Mouse (Mus musculus) brain, adult 2 months (tissue): ENCODE measurements around the gene Tmem219.

ENCODE experiments used
- DNase-seq: peaks from one replicate; pipeline ENCODE4 v3.0.0; 2011; ENCODE audit warnings: low read depth, low spot score

Tmem219 gene

GRCm38 (mm10) chr7:126922624-126923060 lies at the start of gene Tmem219:
Tmem219 (minus strand) TSS chr7:126922917.
- DNase-seq: peak; percentile 53

GRCm38 (mm10) chr7:126967361-126967760 lies 44.6 kb upstream of the Tmem219 start:
- DNase-seq: no peak

GRCm38 (mm10) chr7:126965568-126965967 lies 42.9 kb upstream of the Tmem219 start:
- peak; percentile 80 for DNase-seq

GRCm38 (mm10) chr7:126963548-126964286 lies 41.0 kb upstream of the Tmem219 start:
- no peak for DNase-seq

- DNase-seq: no peak
Observed at GRCm38 (mm10) chr7:126961965-126962364, 39.2 kb upstream of the Tmem219 start.

GRCm38 (mm10) chr7:126961095-126961494 lies 38.4 kb upstream of the Tmem219 start:
- peak; percentile 67 for DNase-seq

GRCm38 (mm10) chr7:126959780-126960179 lies 37.1 kb upstream of the Tmem219 start:
- DNase-seq: no peak

GRCm38 (mm10) chr7:126955125-126955524 lies 32.4 kb upstream of the Tmem219 start:
- no peak for DNase-seq

- DNase-seq: no peak
Observed at GRCm38 (mm10) chr7:126952646-126953045, 29.9 kb upstream of the Tmem219 start.

GRCm38 (mm10) chr7:126951741-126952140 lies 29.0 kb upstream of the Tmem219 start:
- DNase-seq: no peak

GRCm38 (mm10) chr7:126950647-126951615 lies 28.2 kb upstream of the Tmem219 start:
- peak; percentile 64 for DNase-seq

- peak; percentile 98 for DNase-seq
Observed at GRCm38 (mm10) chr7:126949793-126950646, 27.3 kb upstream of the Tmem219 start, which contains the start of gene Sez6l2. Sez6l2 (plus strand) TSS chr7:126950563.

GRCm38 (mm10) chr7:126949403-126949792 lies 26.7 kb upstream of the Tmem219 start, which contains the start of gene Asphd1:
Asphd1 (minus strand) TSS chr7:126949582.
- peak; percentile 80 for DNase-seq

- DNase-seq: no peak
Observed at GRCm38 (mm10) chr7:126948626-126949025, 25.9 kb upstream of the Tmem219 start.

- DNase-seq: peak; percentile 72
Observed at GRCm38 (mm10) chr7:126946530-126946929, 23.8 kb upstream of the Tmem219 start.

- DNase-seq: peak; percentile 91
Observed at GRCm38 (mm10) chr7:126941801-126942200, 19.1 kb upstream of the Tmem219 start.

- peak; percentile 66 for DNase-seq
Observed at GRCm38 (mm10) chr7:126941171-126941570, 18.5 kb upstream of the Tmem219 start.

GRCm38 (mm10) chr7:126932652-126933051 lies 9.9 kb upstream of the Tmem219 start:
- DNase-seq: no peak

GRCm38 (mm10) chr7:126929046-126929445 lies 6.3 kb upstream of the Tmem219 start:
- DNase-seq: no peak

GRCm38 (mm10) chr7:126928384-126929037 lies 5.8 kb upstream of the Tmem219 start, which contains the start of gene Kctd13:
Kctd13 (plus strand) TSS chr7:126928879.
- DNase-seq: peak; percentile 95

- DNase-seq: no peak
Observed at GRCm38 (mm10) chr7:126926299-126926698, 3.6 kb upstream of the Tmem219 start.
